ENCODE assay signal across 13 mouse cellular contexts in genomic region chr16:35968149-35968548, GRCm38 (mm10).
"Had no signal": no experiment of that assay in that cellular context is flagged by ENCODE, and none has a peak within 500 bp of the region (broad histone marks: within the 10 kb centered on the region; RNA-seq: fewer than 3 reads in every experiment).

No protein-coding gene starts in this region.

- ATAC-seq: liver, embryonic 12.5 days had no signal

- H3K9ac ChIP-seq: limb, embryonic 15.5 days; liver, embryonic 12.5 days; lung, embryonic 14.5 days; neural tube, embryonic 15.5 days had no signal

- H3K9me3 ChIP-seq: limb, embryonic 15.5 days; liver, embryonic 12.5 days; midbrain, embryonic 10.5 days; neural tube, embryonic 15.5 days had no signal

- H3K36me3 ChIP-seq: limb, embryonic 15.5 days; midbrain, embryonic 10.5 days; neural tube, embryonic 15.5 days had no signal

- DNase-seq: kidney, postnatal 36 days; layer of hippocampus, adult 9-11 months; layer of hippocampus, postnatal 36 days; lung, embryonic 14.5 days; lung, postnatal 10 days; lung, postnatal 4 days; midbrain, embryonic 14.5 days; thymus, postnatal 36 days had no signal

- H3K4me2 ChIP-seq: limb, embryonic 15.5 days; liver, embryonic 12.5 days; lung, embryonic 14.5 days; neural tube, embryonic 15.5 days had no signal

- H3K27ac ChIP-seq: limb, embryonic 15.5 days; liver, embryonic 12.5 days; midbrain, embryonic 10.5 days; neural tube, embryonic 15.5 days had no signal

- H3K27me3 ChIP-seq: limb, embryonic 15.5 days; liver, embryonic 12.5 days; neural tube, embryonic 15.5 days had no signal

- H3K4me3 ChIP-seq: limb, embryonic 15.5 days; liver, embryonic 12.5 days; midbrain, embryonic 10.5 days; myocyte; neural tube, embryonic 15.5 days had no signal

- H3K4me1 ChIP-seq: limb, embryonic 15.5 days; liver, embryonic 12.5 days; neural tube, embryonic 15.5 days had no signal
